Mouse (Mus musculus) adrenal gland, adult 2 months (tissue): ENCODE results near the gene Mybpc3. TPM values are rescaled to one million over a fixed set of nuclear protein-coding genes. Genes with fewer than 3 reads are reported as not detected.

ENCODE experiments used
- DNase-seq: peaks from one replicate; pipeline ENCODE4 v3.0.0; 2021
- polyA plus RNA-seq: library from polyadenylated mRNA; depleted of rRNA; stranded (reverse); fragments of >200 nt; gene quantifications from 2 replicates; pipeline ENCODE4 v1.2.3, GENCODE M21; 2012; rRNA removed
- total RNA-seq, 2 experiments: library from RNA; stranded (reverse); gene quantifications; 2 replicates each; pipeline ENCODE4 v1.2.3; 2021

Mybpc3 gene
- total and polyA plus RNA-seq, 3 experiments, result 0.07 to 0.09 TPM; not detected in 1

GRCm38 (mm10) chr2:91169587-91170322, 51.8 kb downstream of the Mybpc3 start:
- DNase-seq, result no peak

DNA sequence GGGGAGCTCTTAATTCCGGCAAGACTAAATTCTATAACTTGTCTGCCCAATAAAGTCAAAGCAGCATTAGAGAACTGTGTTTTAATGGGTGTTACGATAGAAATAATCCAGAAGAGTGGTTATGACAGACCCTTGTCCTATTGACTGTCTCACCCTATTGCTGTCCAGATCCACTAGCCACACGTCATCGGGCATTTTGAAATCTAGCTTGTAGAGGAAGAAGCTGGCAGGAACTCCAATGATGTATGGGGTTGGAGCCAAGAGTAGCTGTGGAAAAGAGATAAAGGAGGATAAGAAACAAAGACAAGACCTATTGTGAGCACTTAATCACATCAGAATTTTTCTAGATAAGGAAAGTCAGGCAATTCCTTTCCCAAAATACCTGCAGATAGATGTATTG, 57.5 kb downstream of the Mybpc3 start:
- DNase-seq, result no peak

GRCm38 (mm10) chr2:91176234-91176633, 58.3 kb downstream of the Mybpc3 start:
- DNase-seq, result no peak

GRCm38 (mm10) chr2:91179825-91180224, 61.9 kb downstream of the Mybpc3 start:
- DNase-seq, result no peak

- DNase-seq, result no peak
These were observed 62.8 kb downstream of the Mybpc3 start for GRCm38 (mm10) chr2:91180706-91181105.

GRCm38 (mm10) chr2:91182016-91182404, 64.1 kb downstream of the Mybpc3 start:
- peak; percentile 39 for DNase-seq

GRCm38 (mm10) chr2:91182405-91183147, 64.6 kb downstream of the Mybpc3 start:
- DNase-seq, result peak; percentile 79

- peak; percentile 94 for DNase-seq
These were observed 65.2 kb downstream of the Mybpc3 start for GRCm38 (mm10) chr2:91183148-91183513.

DNA sequence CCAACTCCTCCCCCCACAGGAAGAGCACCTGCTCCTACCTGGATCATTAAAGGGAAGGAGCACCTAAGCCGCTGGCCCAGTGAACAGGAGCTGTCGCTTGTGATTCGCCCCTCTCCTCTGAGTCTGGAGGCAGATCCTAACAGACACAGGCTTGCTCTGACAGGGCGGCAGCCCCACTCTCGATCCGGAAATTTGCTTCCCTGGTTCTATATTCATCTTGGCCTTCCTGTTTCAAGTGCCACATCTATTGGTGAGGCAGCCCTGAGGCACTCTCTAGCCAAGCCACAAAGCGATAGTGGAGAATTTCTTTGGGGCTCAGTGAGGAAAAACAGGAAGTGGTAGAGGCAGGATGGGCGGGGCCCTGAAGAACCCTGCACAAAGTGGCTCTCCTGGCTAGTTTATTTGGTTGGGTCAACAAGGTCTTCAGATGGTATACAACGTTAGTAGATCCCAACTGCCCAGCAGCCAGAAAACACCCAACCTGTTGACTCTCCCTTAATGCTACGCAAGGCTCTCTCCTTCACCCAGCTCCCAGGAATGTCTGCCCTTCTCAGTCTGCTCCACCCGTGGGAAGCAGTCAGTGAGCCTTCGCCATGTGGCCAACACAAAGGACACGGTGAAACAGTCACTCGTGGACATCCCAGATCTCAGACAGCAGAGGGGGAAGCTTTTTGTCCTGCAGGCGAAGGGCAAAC, 65.9 kb downstream of the Mybpc3 start, which contains the start of gene Madd:
Gene Madd (minus strand): TSS at position 127 of the 695 bp plus-strand sequence.
- peak; percentile 26 for DNase-seq

Other genes with a start within 250 kb of the Mybpc3 start
- gene C1qtnf4, start 232.3 kb upstream of the Mybpc3 start, total RNA-seq, result 1 to 10 TPM; 1.6 to 1.9 TPM
- gene C1qtnf4, start 232.3 kb upstream of the Mybpc3 start, polyA plus RNA-seq, result 13.8 and 19.6 TPM in 2 replicates
- gene Kbtbd4, start 213.4 kb upstream of the Mybpc3 start, total RNA-seq, result 10 to 100 TPM; 30.0 to 31.2 TPM
- 15.6 and 20.2 TPM in 2 replicates for gene Kbtbd4, start 213.4 kb upstream of the Mybpc3 start, polyA plus RNA-seq
- gene Ndufs3, start 213.3 kb upstream of the Mybpc3 start, total RNA-seq, result 100 to 1,000 TPM; 337 to 401 TPM
- 176 and 178 TPM in 2 replicates for gene Ndufs3, start 213.3 kb upstream of the Mybpc3 start, polyA plus RNA-seq
- gene Celf1, start 177.8 kb upstream of the Mybpc3 start, total RNA-seq, result 10 to 100 TPM; 82.8 to 88.4 TPM
- 19.8 and 24.2 TPM in 2 replicates for gene Celf1, start 177.8 kb upstream of the Mybpc3 start, polyA plus RNA-seq
- gene Rapsn, start 82.5 kb upstream of the Mybpc3 start, total RNA-seq, result 1 to 10 TPM in 1 of 2 experiments, under 1 TPM in 1; 0.72 to 3.1 TPM
- 3.8 and 5.0 TPM in 2 replicates for gene Rapsn, start 82.5 kb upstream of the Mybpc3 start, polyA plus RNA-seq
- gene Psmc3, start 64.1 kb upstream of the Mybpc3 start, total RNA-seq, result 100 to 1,000 TPM; 235 to 255 TPM
- 28.1 and 31.9 TPM in 2 replicates for gene Psmc3, start 64.1 kb upstream of the Mybpc3 start, polyA plus RNA-seq
- 10 to 100 TPM; 27.7 to 36.7 TPM for gene Slc39a13, start 47.7 kb upstream of the Mybpc3 start, total RNA-seq
- gene Slc39a13, start 47.7 kb upstream of the Mybpc3 start, polyA plus RNA-seq, result 60.4 and 66.7 TPM in 2 replicates
- 1 to 10 TPM; 5.0 to 7.1 TPM for gene Spi1, start 35.8 kb upstream of the Mybpc3 start, total RNA-seq
- 17.6 and 21.9 TPM in 2 replicates for gene Spi1, start 35.8 kb upstream of the Mybpc3 start, polyA plus RNA-seq
- 10 to 100 TPM; 18.5 to 20.0 TPM for gene Madd, start 65.7 kb downstream of the Mybpc3 start, total RNA-seq
- gene Madd, start 65.7 kb downstream of the Mybpc3 start, polyA plus RNA-seq, result 8.9 and 9.0 TPM in 2 replicates
- gene Nr1h3, start 84.7 kb downstream of the Mybpc3 start, total RNA-seq, result 10 to 100 TPM; 22.1 to 56.8 TPM
- 44.2 and 62.7 TPM in 2 replicates for gene Nr1h3, start 84.7 kb downstream of the Mybpc3 start, polyA plus RNA-seq
- gene Acp2, start 84.7 kb downstream of the Mybpc3 start, total RNA-seq, result 10 to 100 TPM; 49.5 to 50.4 TPM
- gene Acp2, start 84.7 kb downstream of the Mybpc3 start, polyA plus RNA-seq, result 28.7 and 46.6 TPM in 2 replicates
- gene Ddb2, start 118.8 kb downstream of the Mybpc3 start, total RNA-seq, result 1 to 10 TPM; 8.1 to 8.3 TPM
- gene Ddb2, start 118.8 kb downstream of the Mybpc3 start, polyA plus RNA-seq, result 12.4 and 12.5 TPM in 2 replicates
- 100 to 1,000 TPM in 1 of 2 experiments, 10 to 100 TPM in 1; 82.8 to 101 TPM for gene Pacsin3, start 137.8 kb downstream of the Mybpc3 start, total RNA-seq
- gene Pacsin3, start 137.8 kb downstream of the Mybpc3 start, polyA plus RNA-seq, result 56.5 and 69.2 TPM in 2 replicates
- gene Arfgap2, start 146.8 kb downstream of the Mybpc3 start, total RNA-seq, result 10 to 100 TPM; 89.3 to 92.3 TPM
- 34.1 and 53.6 TPM in 2 replicates for gene Arfgap2, start 146.8 kb downstream of the Mybpc3 start, polyA plus RNA-seq